Mouse (Mus musculus) embryonic facial prominence, embryonic 10.5 days (tissue): ENCODE data around the gene Aff3. TPM values are rescaled to one million over a fixed set of nuclear protein-coding genes. Genes with fewer than 3 reads are reported as not detected.

Experiments
- DNase-seq: peaks from one replicate; pipeline ENCODE4 v3.0.0-alpha.2; 2017; ENCODE audit warnings: low spot score
- H3K27ac ChIP-seq: fragments of 300-500 bp; sonication (generic); replicated peaks from 2 replicates; pipeline ENCODE4 v1.5.1; 2016; ENCODE audit warnings: mild to moderate bottlenecking
- H3K27me3 ChIP-seq: fragments of 300-500 bp; sonication (generic); replicated peaks from 2 replicates; pipeline ENCODE4 v1.6.1; 2016; ENCODE audit warnings: low read depth, mild to moderate bottlenecking; ENCODE audit not compliant: poor library complexity, severe bottlenecking
- H3K36me3 ChIP-seq: fragments of 300-500 bp; sonication (generic); replicated peaks from 2 replicates; pipeline ENCODE4 v1.6.1; 2016; ENCODE audit warnings: mild to moderate bottlenecking, moderate library complexity
- H3K4me1 ChIP-seq: fragments of 300-500 bp; sonication (generic); 2 replicates; pipeline ENCODE4 v1.6.1; 2016
- H3K4me3 ChIP-seq: fragments of 300-500 bp; sonication (generic); 2 replicates; pipeline ENCODE4 v1.5.1; 2016; ENCODE audit warnings: mild to moderate bottlenecking, moderate library complexity
- H3K9me3 ChIP-seq: fragments of 300-500 bp; sonication (generic); 2 replicates; pipeline ENCODE4 v1.6.1; 2016; ENCODE audit warnings: mild to moderate bottlenecking
- WGBS: fragments of 180-500 bp; shearing (Covaris S2); methylation state at CpG from one replicate; pipeline ENCODE4 v1.1.7; 2016; 5-methylcytosine and 5-hydroxymethylcytosine counted together
- polyA plus RNA-seq: library from polyadenylated mRNA; unstranded; fragments of >200 nt; fragmentation: Nextera tagmentation; extraction: Ambion mirVana; gene quantifications from 2 replicates; pipeline ENCODE4 v1.2.1, GENCODE M21; 2016

The Aff3 gene
- polyA plus RNA-seq, 1 experiment from 2014 or later: 8.7 TPM

- DNase-seq: no peak
- H3K4me1 ChIP-seq: peaks cover 14% of the 10 kb centered on the region
- H3K4me3 ChIP-seq: no peak overlapping the region
- H3K36me3 ChIP-seq: peaks cover 8% of the 10 kb centered on the region
- 88% methylated on average over 4 of the region's 4 CpGs for WGBS
- H3K27ac ChIP-seq: no peak overlapping the region
- peaks cover 6% of the 10 kb centered on the region for H3K9me3 ChIP-seq
- H3K27me3 ChIP-seq: no peaks in the 10 kb centered on the region
These were observed 282.1 kb downstream of the Aff3 start for GRCm38 (mm10) chr1:38382683-38383082.

- no peak overlapping the region for H3K27ac ChIP-seq
- no peak overlapping the region for H3K4me3 ChIP-seq
- H3K4me1 ChIP-seq: no peaks in the 10 kb centered on the region
- 87% methylated on average over 3 of the region's 3 CpGs for WGBS
- peaks cover 8% of the 10 kb centered on the region for H3K36me3 ChIP-seq
- H3K27me3 ChIP-seq: no peaks in the 10 kb centered on the region
- DNase-seq: no peak
- H3K9me3 ChIP-seq: peaks cover 6% of the 10 kb centered on the region
These were observed 286.8 kb downstream of the Aff3 start for GRCm38 (mm10) chr1:38377930-38378329.

GRCm38 (mm10) chr1:38369166-38369565 lies 295.6 kb downstream of the Aff3 start:
- Histone ChIP-seq H3K27ac (no peak overlapping the region), H3K27me3 (no peaks in the 10 kb centered on the region), H3K4me1 (peaks cover 22% of the 10 kb centered on the region), H3K9me3 (no peaks in the 10 kb centered on the region), H3K36me3 (no peaks in the 10 kb centered on the region), H3K4me3 (no peak overlapping the region)
- 83% methylated on average over 8 of the region's 8 CpGs for WGBS
- no peak for DNase-seq

GRCm38 (mm10) chr1:38368081-38368689 lies 296.6 kb downstream of the Aff3 start:
- H3K36me3 ChIP-seq: no peaks in the 10 kb centered on the region
- H3K4me3 ChIP-seq: no peak overlapping the region
- no peak overlapping the region for H3K27ac ChIP-seq
- peaks cover 31% of the 10 kb centered on the region for H3K4me1 ChIP-seq
- DNase-seq: no peak
- 87% methylated on average over 6 of the region's 6 CpGs for WGBS
- H3K27me3 ChIP-seq: no peaks in the 10 kb centered on the region
- no peaks in the 10 kb centered on the region for H3K9me3 ChIP-seq

GRCm38 (mm10) chr1:38367404-38368080 lies 297.2 kb downstream of the Aff3 start:
- Histone ChIP-seq H3K27me3 (no peaks in the 10 kb centered on the region), H3K4me3 (no peak overlapping the region), H3K9me3 (no peaks in the 10 kb centered on the region), H3K36me3 (no peaks in the 10 kb centered on the region), H3K4me1 (peaks cover 33% of the 10 kb centered on the region), H3K27ac (no peak overlapping the region)
- DNase-seq: no peak
- WGBS: 94% methylated on average over 14 of the region's 14 CpGs

- peaks cover 23% of the 10 kb centered on the region for H3K4me1 ChIP-seq
- no peak for DNase-seq
- H3K9me3 ChIP-seq: no peaks in the 10 kb centered on the region
- WGBS: 54% methylated on average over 2 of the region's 2 CpGs
- H3K4me3 ChIP-seq: no peak overlapping the region
- no peaks in the 10 kb centered on the region for H3K27me3 ChIP-seq
- 0 out of 2 replicates have a peak overlapping the region, but pooled peaks have one; percentile 24 for H3K27ac ChIP-seq
- no peaks in the 10 kb centered on the region for H3K36me3 ChIP-seq
These were observed 300.9 kb downstream of the Aff3 start for GRCm38 (mm10) chr1:38363856-38364255.

GRCm38 (mm10) chr1:38362275-38362674 lies 302.5 kb downstream of the Aff3 start:
- no peaks in the 10 kb centered on the region for H3K9me3 ChIP-seq
- H3K4me3 ChIP-seq: no peak overlapping the region
- H3K27me3 ChIP-seq: no peaks in the 10 kb centered on the region
- peaks cover 38% of the 10 kb centered on the region for H3K4me1 ChIP-seq
- no peak for DNase-seq
- no peak overlapping the region for H3K27ac ChIP-seq
- H3K36me3 ChIP-seq: no peaks in the 10 kb centered on the region
- 92% methylated on average over 3 of the region's 3 CpGs for WGBS

- no peak for DNase-seq
- Histone ChIP-seq H3K9me3 (no peaks in the 10 kb centered on the region), H3K4me3 (no peak overlapping the region), H3K27me3 (no peaks in the 10 kb centered on the region), H3K27ac (peak overlapping the region; percentile 26; the same call in 1 of the 2 replicates), H3K36me3 (no peaks in the 10 kb centered on the region), H3K4me1 (peaks cover 28% of the 10 kb centered on the region)
- 93% methylated on average over 26 of the region's 26 CpGs for WGBS
These were observed 305.9 kb downstream of the Aff3 start for GRCm38 (mm10) chr1:38358797-38359349.

GRCm38 (mm10) chr1:38357933-38358796 lies 306.6 kb downstream of the Aff3 start:
- no peak overlapping the region for H3K4me3 ChIP-seq
- no peak for DNase-seq
- H3K36me3 ChIP-seq: no peaks in the 10 kb centered on the region
- peaks cover 21% of the 10 kb centered on the region for H3K4me1 ChIP-seq
- H3K27ac ChIP-seq: peak overlapping the region; percentile 26; the same call in 1 of the 2 replicates
- no peaks in the 10 kb centered on the region for H3K27me3 ChIP-seq
- 65% methylated on average over 10 of the region's 10 CpGs for WGBS
- no peaks in the 10 kb centered on the region for H3K9me3 ChIP-seq

- Histone ChIP-seq H3K27ac (no peak overlapping the region), H3K4me1 (peaks cover 20% of the 10 kb centered on the region), H3K4me3 (no peak overlapping the region), H3K9me3 (no peaks in the 10 kb centered on the region), H3K27me3 (no peaks in the 10 kb centered on the region), H3K36me3 (no peaks in the 10 kb centered on the region)
- no peak for DNase-seq
- WGBS: 88% methylated on average over 4 of the region's 4 CpGs
These were observed 310.2 kb downstream of the Aff3 start for GRCm38 (mm10) chr1:38354585-38354984.

- H3K4me1 ChIP-seq: no peaks in the 10 kb centered on the region
- DNase-seq: no peak
- no peak overlapping the region for H3K27ac ChIP-seq
- H3K9me3 ChIP-seq: no peaks in the 10 kb centered on the region
- no peaks in the 10 kb centered on the region for H3K27me3 ChIP-seq
- no peak overlapping the region for H3K4me3 ChIP-seq
- H3K36me3 ChIP-seq: 0 out of 2 replicates have a peak, but pooled peaks cover 4% of the 10 kb centered on the region
- WGBS: 86% methylated on average over 4 of the region's 4 CpGs
These were observed 317.4 kb downstream of the Aff3 start for GRCm38 (mm10) chr1:38347346-38347745.

- Histone ChIP-seq H3K27me3 (no peaks in the 10 kb centered on the region), H3K9me3 (no peaks in the 10 kb centered on the region), H3K4me1 (0 out of 2 replicates have a peak, but pooled peaks cover 6% of the 10 kb centered on the region), H3K4me3 (no peak overlapping the region), H3K27ac (no peak overlapping the region), H3K36me3 (no peaks in the 10 kb centered on the region)
- WGBS: 87% methylated on average over 7 of the region's 7 CpGs
- no peak for DNase-seq
These were observed 330.5 kb downstream of the Aff3 start for GRCm38 (mm10) chr1:38334206-38334605.
